Mouse (Mus musculus) mouse embryonic stem cell (cell line): Measurements from ENCODE around the gene Abcb8.
"Not testable (repeated sequence)": the region's sequence is repeated elsewhere in the genome, so short reads cannot be mapped to it uniquely, and the experiment has no call there.

Source experiments
- in situ Hi-C, 2 experiments: fragments of 300-500 bp; cut with MboI; formaldehyde crosslinking; loops; 1 replicate in 1 of 2; 3 replicates in 1 of 2; pipeline ENCODE4 v1.14.3; 2019 to 2020; ENCODE audit warnings: low sequenced_read_pairs in 2 of 2, low pct_unique_long_range_greater_than_20kb in 1 of 2, mixed read lengths in 1 of 2; ENCODE audit not compliant: unreplicated experiment in 1 of 2

Gene Abcb8

GRCm38 (mm10) chr5:24388246-24388915 is 5.1 kb upstream of the Abcb8 start:
- in situ Hi-C loops: no loop called here

GRCm38 (mm10) chr5:24389011-24389657 is 4.3 kb upstream of the Abcb8 start:
- in situ Hi-C loops: no loop called here

- in situ Hi-C loops: no loop called here
Measured at GRCm38 (mm10) chr5:24389658-24390020, 3.8 kb upstream of the Abcb8 start.

GRCm38 (mm10) chr5:24391864-24392263 is 1.6 kb upstream of the Abcb8 start, which contains the start of gene Atg9b:
Atg9b (minus strand) TSS chr5:24392143.
- in situ Hi-C loops: no loop called here

- in situ Hi-C loops: no loop called here
Measured at GRCm38 (mm10) chr5:24392724-24393123, 739 bp upstream of the Abcb8 start.

- in situ Hi-C loops: no loop called here
Measured at GRCm38 (mm10) chr5:24394165-24394894, 867 bp downstream of the Abcb8 start.

GRCm38 (mm10) chr5:24396254-24396653 is 2.8 kb downstream of the Abcb8 start:
- in situ Hi-C loops: not testable (repeated sequence)

GRCm38 (mm10) chr5:24399686-24400085 is 6.2 kb downstream of the Abcb8 start:
- in situ Hi-C loops: no loop called here

GRCm38 (mm10) chr5:24400362-24400761 is 6.9 kb downstream of the Abcb8 start:
- in situ Hi-C loops: no loop called here

- in situ Hi-C loops: no loop called here
Measured at GRCm38 (mm10) chr5:24400911-24401605, 7.6 kb downstream of the Abcb8 start.

- in situ Hi-C loops: no loop called here
Measured at GRCm38 (mm10) chr5:24401969-24402368, 8.5 kb downstream of the Abcb8 start.

GRCm38 (mm10) chr5:24404594-24405360 is 11.3 kb downstream of the Abcb8 start:
- in situ Hi-C loops: no loop called here

- in situ Hi-C loops: no loop called here
Measured at GRCm38 (mm10) chr5:24405389-24405876, 12.0 kb downstream of the Abcb8 start.

GRCm38 (mm10) chr5:24408651-24409050 is 15.2 kb downstream of the Abcb8 start:
- in situ Hi-C loops: no loop called here

- in situ Hi-C loops: no loop called here
Measured at GRCm38 (mm10) chr5:24409466-24409865, 16.0 kb downstream of the Abcb8 start.

GRCm38 (mm10) chr5:24412063-24412462 is 18.6 kb downstream of the Abcb8 start:
- in situ Hi-C loops: no loop called here

GRCm38 (mm10) chr5:24413042-24413693 is 19.7 kb downstream of the Abcb8 start, which contains the start of gene Asic3:
Asic3 (plus strand) TSS chr5:24413392.
- in situ Hi-C loops: no loop called here

GRCm38 (mm10) chr5:24413938-24414337 is 20.5 kb downstream of the Abcb8 start:
- in situ Hi-C loops: no loop called here
